Mouse (Mus musculus): ENCODE results near the gene Gmeb2. TPM values are rescaled to one million over a fixed set of nuclear protein-coding genes. Genes with fewer than 3 reads are reported as not detected.
A peak's percentile ranks its signal among the peaks of the same experiment; 100 is the strongest.

Gmeb2 gene
- polyA plus RNA-seq, 1 experiment: 12.8 TPM

- TF ChIP-seq CTCF (conservative IDR thresholded peaks at IDR 0.05; ENCODE audit: insufficient read depth, insufficient read length, low read depth, low read length) (no peak), POLR2A (IDR thresholded peaks at IDR 0.05; ENCODE audit: low read depth, low read length) (no peak)
- 87% methylated on average over 9 of the region's 9 CpGs for WGBS
- peak overlapping the region; percentile 59; the same call in 1 of the 2 replicates for H3K4me3 ChIP-seq (ENCODE audit: insufficient read depth, low read depth, low read length)
Measured at GRCm38 (mm10) chr2:181239261-181239660, 48.6 kb downstream of the Gmeb2 start.

DNA sequence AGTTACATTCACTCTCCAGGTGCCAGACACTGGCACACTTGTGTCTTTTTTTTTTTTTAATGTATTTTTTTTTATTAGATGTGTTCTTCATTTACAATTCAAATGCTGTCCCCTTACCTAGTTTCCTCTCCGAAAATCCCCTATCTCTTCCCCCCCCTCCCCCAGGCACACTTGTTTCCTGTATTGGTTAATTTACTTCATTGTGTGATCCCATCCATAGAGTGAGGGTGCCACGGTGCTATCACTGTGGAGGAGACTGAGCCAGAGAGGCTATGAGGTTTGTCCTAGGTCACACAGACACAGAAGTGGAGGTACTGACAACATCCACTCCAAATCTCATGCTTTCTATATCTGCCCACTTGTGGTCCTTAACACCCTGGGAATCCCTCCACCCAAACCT lies 49.0 kb downstream of the Gmeb2 start:
- H3K4me3 ChIP-seq (ENCODE audit: insufficient read depth, low read depth, low read length): peak overlapping the region; percentile 59; the same call in 1 of the 2 replicates
- H3K4me1 ChIP-seq (ENCODE audit: control insufficient read depth, insufficient read depth, low read length): no peaks in the 10 kb centered on the region
- TF ChIP-seq CTCF (conservative IDR thresholded peaks at IDR 0.05; ENCODE audit: insufficient read depth, insufficient read length, low read depth, low read length) (no peak), POLR2A (IDR thresholded peaks at IDR 0.05; ENCODE audit: low read depth, low read length) (no peak)
- H3K36me3 ChIP-seq (ENCODE audit: control insufficient read depth, insufficient read depth, low read length): no peaks in the 10 kb centered on the region
- WGBS: 62% methylated on average over 2 of the region's 2 CpGs
- H3K27ac ChIP-seq (ENCODE audit: insufficient read depth, low read depth, low read length): no peak overlapping the region
- DNase-seq: no peak
- no peaks in the 10 kb centered on the region for H3K27me3 ChIP-seq (replicated peaks; ENCODE audit: control insufficient read depth, insufficient read depth, low read length)

More at GRCm38 (mm10) chr2:181239261-181239660, 48.6 kb downstream of the Gmeb2 start:
- Histone ChIP-seq H3K27ac (ENCODE audit: insufficient read depth, low read depth, low read length) (no peak overlapping the region), H3K36me3 (ENCODE audit: control insufficient read depth, insufficient read depth, low read length) (no peaks in the 10 kb centered on the region), H3K27me3 (replicated peaks; ENCODE audit: control insufficient read depth, insufficient read depth, low read length) (no peaks in the 10 kb centered on the region), H3K4me1 (ENCODE audit: control insufficient read depth, insufficient read depth, low read length) (0 out of 2 replicates have a peak, but pooled peaks cover 2% of the 10 kb centered on the region)
- no peak for DNase-seq

- 63% methylated on average over 10 of the region's 10 CpGs for WGBS
Measured at GRCm38 (mm10) chr2:181238091-181238610, 49.7 kb downstream of the Gmeb2 start.

DNA sequence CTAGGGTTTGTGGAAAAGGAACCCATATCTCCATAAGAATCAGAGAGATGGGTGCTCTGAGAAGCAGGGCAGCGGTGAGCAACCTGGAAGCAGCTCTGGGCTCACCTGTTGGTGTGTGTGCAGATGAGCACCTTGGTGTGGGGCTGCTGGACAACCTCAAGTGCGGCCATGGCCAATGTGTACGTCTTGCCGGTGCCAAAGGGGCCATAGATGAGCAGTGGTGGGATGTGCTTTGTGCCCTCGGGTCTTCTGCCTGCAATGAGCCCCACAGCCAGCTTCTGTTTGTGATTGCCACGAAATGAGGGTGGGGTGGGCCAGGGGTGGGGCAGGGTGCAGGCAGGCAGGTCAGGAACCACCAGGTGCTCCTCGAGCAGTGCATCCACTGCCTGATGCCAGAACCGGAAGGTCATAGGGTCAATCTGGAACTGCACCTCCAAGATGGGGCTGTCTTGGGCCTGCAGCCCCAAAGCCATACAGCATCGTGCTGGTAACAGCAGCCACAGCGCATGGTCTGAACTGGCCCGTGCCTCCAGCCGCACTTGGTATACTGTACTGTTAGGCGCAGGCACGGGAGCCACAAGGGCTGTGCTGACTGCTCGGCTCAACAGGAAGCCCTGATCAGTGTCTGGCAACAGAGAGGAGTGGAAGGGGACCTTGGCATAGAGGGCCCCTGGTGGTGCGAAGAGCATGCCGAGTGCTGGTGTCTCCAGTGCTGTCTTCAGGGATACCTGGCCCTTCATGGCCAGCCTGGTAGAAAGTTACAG lies 50.4 kb downstream of the Gmeb2 start:
- no peaks in the 10 kb centered on the region for H3K36me3 ChIP-seq (ENCODE audit: control insufficient read depth, insufficient read depth, low read length)
- H3K4me1 ChIP-seq (ENCODE audit: control insufficient read depth, insufficient read depth, low read length): no peaks in the 10 kb centered on the region
- 91% methylated on average over 17 of the region's 17 CpGs for WGBS
- H3K27ac ChIP-seq (ENCODE audit: insufficient read depth, low read depth, low read length): no peak overlapping the region
- no peaks in the 10 kb centered on the region for H3K27me3 ChIP-seq (replicated peaks; ENCODE audit: control insufficient read depth, insufficient read depth, low read length)
- TF ChIP-seq CTCF (conservative IDR thresholded peaks at IDR 0.05; ENCODE audit: insufficient read depth, insufficient read length, low read depth, low read length): no peak
- no peak for TF ChIP-seq POLR2A (IDR thresholded peaks at IDR 0.05; ENCODE audit: low read depth, low read length)
- no peak for DNase-seq
- H3K4me3 ChIP-seq (ENCODE audit: insufficient read depth, low read depth, low read length): no peak overlapping the region

More at GRCm38 (mm10) chr2:181238091-181238610, 49.7 kb downstream of the Gmeb2 start:
- no peak overlapping the region for H3K27ac ChIP-seq (ENCODE audit: insufficient read depth, low read depth, low read length)
- no peaks in the 10 kb centered on the region for H3K27me3 ChIP-seq (replicated peaks; ENCODE audit: control insufficient read depth, insufficient read depth, low read length)
- H3K36me3 ChIP-seq (ENCODE audit: control insufficient read depth, insufficient read depth, low read length): no peaks in the 10 kb centered on the region
- H3K4me3 ChIP-seq (ENCODE audit: insufficient read depth, low read depth, low read length): no peak overlapping the region
- H3K4me1 ChIP-seq (ENCODE audit: control insufficient read depth, insufficient read depth, low read length): no peaks in the 10 kb centered on the region
- TF ChIP-seq POLR2A (IDR thresholded peaks at IDR 0.05; ENCODE audit: low read depth, low read length) (no peak), CTCF (conservative IDR thresholded peaks at IDR 0.05; ENCODE audit: insufficient read depth, insufficient read length, low read depth, low read length) (no peak)
- peak; percentile 37 for DNase-seq

- no peak for TF ChIP-seq POLR2A (IDR thresholded peaks at IDR 0.05; ENCODE audit: low read depth, low read length)
- TF ChIP-seq CTCF (conservative IDR thresholded peaks at IDR 0.05; ENCODE audit: insufficient read depth, insufficient read length, low read depth, low read length): peak; percentile 44
- no peaks in the 10 kb centered on the region for H3K27me3 ChIP-seq (replicated peaks; ENCODE audit: control insufficient read depth, insufficient read depth, low read length)
- WGBS: 83% methylated on average over 23 of the region's 23 CpGs
- H3K27ac ChIP-seq (ENCODE audit: insufficient read depth, low read depth, low read length): no peak overlapping the region
- no peak overlapping the region for H3K4me3 ChIP-seq (ENCODE audit: insufficient read depth, low read depth, low read length)
- DNase-seq: no peak
- no peaks in the 10 kb centered on the region for H3K36me3 ChIP-seq (ENCODE audit: control insufficient read depth, insufficient read depth, low read length)
- no peaks in the 10 kb centered on the region for H3K4me1 ChIP-seq (ENCODE audit: control insufficient read depth, insufficient read depth, low read length)
Measured at GRCm38 (mm10) chr2:181235681-181236566, 51.9 kb downstream of the Gmeb2 start.

DNA sequence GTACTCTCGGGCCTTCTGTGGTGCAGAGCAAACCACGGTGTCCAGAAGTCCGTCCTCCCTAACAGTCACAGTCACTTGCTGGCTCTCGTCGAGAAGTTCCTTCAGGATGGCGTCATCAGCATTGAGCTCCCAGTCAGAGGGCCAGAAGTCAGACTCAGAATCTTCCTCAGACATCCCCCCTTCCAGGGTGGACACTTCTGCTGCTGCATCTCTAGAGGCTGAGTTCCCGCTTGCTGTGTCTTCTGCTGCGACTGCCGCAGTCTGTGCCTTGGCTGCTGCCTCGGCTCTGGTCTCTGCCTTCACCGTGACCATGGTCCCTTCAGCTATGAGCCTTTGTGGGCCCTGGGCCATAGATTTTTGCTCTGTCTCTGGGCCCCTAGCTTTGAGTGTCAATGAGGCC lies 53.2 kb downstream of the Gmeb2 start:
- no peak for TF ChIP-seq CTCF (conservative IDR thresholded peaks at IDR 0.05; ENCODE audit: insufficient read depth, insufficient read length, low read depth, low read length)
- no peak for TF ChIP-seq POLR2A (IDR thresholded peaks at IDR 0.05; ENCODE audit: low read depth, low read length)
- Histone ChIP-seq H3K4me3 (ENCODE audit: insufficient read depth, low read depth, low read length) (no peak overlapping the region), H3K4me1 (ENCODE audit: control insufficient read depth, insufficient read depth, low read length) (no peaks in the 10 kb centered on the region), H3K27me3 (replicated peaks; ENCODE audit: control insufficient read depth, insufficient read depth, low read length) (no peaks in the 10 kb centered on the region), H3K36me3 (ENCODE audit: control insufficient read depth, insufficient read depth, low read length) (no peaks in the 10 kb centered on the region), H3K27ac (ENCODE audit: insufficient read depth, low read depth, low read length) (no peak overlapping the region)
- DNase-seq: no peak
- WGBS: 90% methylated on average over 11 of the region's 11 CpGs

Measured in kidney, adult 2 months (tissue).